Mouse (Mus musculus): ENCODE results near the gene Prnp. TPM values are rescaled to one million over a fixed set of nuclear protein-coding genes. Genes with fewer than 3 reads are reported as not detected.

Prnp gene
- polyA plus RNA-seq, 1 experiment from 2014 or later, result 19.3 TPM

DNA sequence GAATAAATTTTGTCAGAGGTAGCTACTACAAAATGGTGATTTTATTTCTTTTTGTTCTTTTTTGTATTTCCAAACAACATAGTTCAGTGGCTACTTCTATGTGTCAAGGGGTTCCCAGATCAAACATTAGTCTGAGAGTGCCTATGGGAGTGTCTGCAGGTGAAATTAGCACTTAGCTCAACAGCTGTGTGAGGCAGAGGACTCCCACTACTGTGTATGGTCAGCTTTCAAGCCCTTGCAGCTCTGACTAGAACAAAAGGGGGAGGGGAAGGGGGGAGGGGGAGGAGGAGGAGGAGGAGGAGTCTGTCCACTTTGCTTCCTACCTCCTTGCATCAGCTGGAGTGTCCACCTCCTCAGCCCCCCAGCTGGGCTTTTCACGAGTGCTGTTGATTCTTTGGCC lies 34.6 kb downstream of the Prnp start:
- no peak for DNase-seq (ENCODE audit: low spot score)
- no peaks in the 10 kb centered on the region for H3K27me3 ChIP-seq (ENCODE audit: low read depth, poor library complexity, severe bottlenecking)
- no peaks in the 10 kb centered on the region for H3K36me3 ChIP-seq
- H3K27ac ChIP-seq, result no peak overlapping the region
- no peak overlapping the region for H3K4me3 ChIP-seq
- WGBS, result 53% methylated on average over 1 of the region's 1 CpGs
- H3K9me3 ChIP-seq (replicated peaks), result no peaks in the 10 kb centered on the region
- no peaks in the 10 kb centered on the region for H3K4me1 ChIP-seq

DNA sequence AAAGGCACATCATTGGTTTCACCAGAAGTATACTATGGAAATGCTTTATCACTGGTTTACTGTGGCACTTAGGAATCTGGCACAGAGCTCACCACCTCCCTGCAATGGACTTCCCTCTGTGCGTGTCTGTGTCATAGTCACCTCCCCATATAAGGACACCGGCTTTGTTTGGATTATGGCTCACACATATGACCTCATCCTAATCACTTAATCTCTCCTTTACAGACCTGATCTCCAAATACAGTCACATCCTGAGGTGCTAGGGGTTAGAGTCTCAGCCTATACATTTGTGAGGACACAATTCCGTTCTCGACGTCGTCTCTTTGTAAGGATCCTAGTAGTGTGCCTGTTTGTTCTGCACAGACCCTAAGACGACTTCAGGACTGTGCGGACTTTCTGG lies 35.5 kb downstream of the Prnp start:
- 88% methylated on average over 8 of the region's 8 CpGs for WGBS
- H3K4me1 ChIP-seq, result peaks cover 3% of the 10 kb centered on the region; the same call in 1 of the 2 replicates
- no peak overlapping the region for H3K27ac ChIP-seq

DNA sequence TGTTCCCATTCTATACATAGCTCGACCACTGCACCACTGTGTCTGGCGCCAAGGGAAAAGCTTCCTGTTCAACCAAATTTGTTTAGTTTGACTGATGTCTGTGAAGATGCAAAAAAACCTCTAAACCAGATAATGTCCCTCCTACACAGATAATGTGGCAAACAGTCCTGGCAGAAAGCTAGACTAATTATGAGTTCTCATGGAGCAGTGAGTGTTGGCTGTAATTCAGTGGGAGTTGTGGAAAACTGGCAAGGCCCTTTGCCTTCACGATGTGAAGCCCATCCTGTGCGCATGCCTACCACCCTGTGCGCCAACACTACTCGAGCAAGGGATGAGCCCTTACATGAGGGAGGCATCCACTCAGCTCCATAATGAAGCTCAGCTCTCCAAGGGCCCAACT lies 36.0 kb downstream of the Prnp start:
- Histone ChIP-seq H3K27me3 (ENCODE audit: low read depth, poor library complexity, severe bottlenecking) (peaks cover 8% of the 10 kb centered on the region; the same call in 1 of the 2 replicates), H3K4me3 (no peak overlapping the region), H3K4me1 (peaks cover 8% of the 10 kb centered on the region; the same call in 1 of the 2 replicates), H3K36me3 (no peaks in the 10 kb centered on the region), H3K27ac (no peak overlapping the region), H3K9me3 (replicated peaks) (no peaks in the 10 kb centered on the region)
- WGBS, result 91% methylated on average over 6 of the region's 6 CpGs
- DNase-seq (ENCODE audit: low spot score), result no peak

More for the DNA sequence above, 35.5 kb downstream of the Prnp start:
- no peaks in the 10 kb centered on the region for H3K9me3 ChIP-seq (replicated peaks)
- H3K4me3 ChIP-seq, result no peak overlapping the region
- no peaks in the 10 kb centered on the region for H3K36me3 ChIP-seq
- 0 out of 2 replicates have a peak, but pooled peaks cover 3% of the 10 kb centered on the region for H3K27me3 ChIP-seq (ENCODE audit: low read depth, poor library complexity, severe bottlenecking)
- no peak for DNase-seq (ENCODE audit: low spot score)

DNA sequence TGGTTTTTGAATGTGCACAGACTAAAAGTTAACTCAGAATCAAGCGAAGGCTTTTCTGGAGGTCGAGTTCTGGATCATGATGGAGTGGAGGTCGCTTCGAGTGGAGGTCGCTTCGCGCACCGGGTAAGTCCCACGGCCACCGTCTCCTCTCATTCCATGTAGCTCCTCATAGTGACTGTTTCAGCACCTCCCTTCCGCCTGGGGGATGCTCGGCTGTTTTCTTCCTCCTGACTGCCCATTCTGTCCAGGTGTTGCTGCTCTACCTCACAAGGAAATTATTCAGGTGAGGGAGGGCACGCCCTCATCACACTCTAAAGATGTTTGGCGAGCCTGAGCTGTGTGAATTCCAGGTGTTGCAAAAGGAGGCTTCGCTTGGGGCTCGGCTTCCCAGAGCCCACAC lies 36.6 kb downstream of the Prnp start:
- Histone ChIP-seq H3K27me3 (ENCODE audit: low read depth, poor library complexity, severe bottlenecking) (peaks cover 11% of the 10 kb centered on the region), H3K36me3 (no peaks in the 10 kb centered on the region), H3K27ac (no peak overlapping the region), H3K4me3 (no peak overlapping the region), H3K9me3 (replicated peaks) (no peaks in the 10 kb centered on the region), H3K4me1 (peaks cover 10% of the 10 kb centered on the region; the same call in 1 of the 2 replicates)
- no peak for DNase-seq (ENCODE audit: low spot score)
- WGBS, result 84% methylated on average over 16 of the region's 16 CpGs

DNA sequence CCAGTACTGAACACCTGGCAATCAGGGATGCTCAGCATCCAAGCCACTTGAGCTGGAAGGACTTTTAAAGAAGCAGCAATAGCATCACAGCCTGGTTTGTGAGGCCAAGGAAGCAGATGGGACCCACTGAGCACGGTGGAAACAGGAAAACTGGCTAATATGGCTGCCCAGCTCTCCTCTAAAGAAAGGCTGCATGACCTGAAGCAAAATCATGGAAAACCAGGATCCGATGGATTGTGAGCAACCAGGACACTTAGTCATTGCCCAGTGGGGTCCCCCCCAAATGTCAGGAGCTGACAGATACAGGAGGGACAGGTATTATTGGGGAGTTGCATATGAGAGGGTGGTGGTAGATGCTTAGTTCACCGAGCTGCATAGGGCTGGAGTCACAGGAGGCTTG lies 38.4 kb downstream of the Prnp start:
- no peaks in the 10 kb centered on the region for H3K9me3 ChIP-seq (replicated peaks)
- H3K4me1 ChIP-seq, result peaks cover 16% of the 10 kb centered on the region
- H3K4me3 ChIP-seq, result no peak overlapping the region
- no peak for DNase-seq (ENCODE audit: low spot score)
- no peak overlapping the region for H3K27ac ChIP-seq
- H3K36me3 ChIP-seq, result no peaks in the 10 kb centered on the region
- WGBS, result 84% methylated on average over 3 of the region's 3 CpGs
- H3K27me3 ChIP-seq (ENCODE audit: low read depth, poor library complexity, severe bottlenecking), result peaks cover 30% of the 10 kb centered on the region

DNA sequence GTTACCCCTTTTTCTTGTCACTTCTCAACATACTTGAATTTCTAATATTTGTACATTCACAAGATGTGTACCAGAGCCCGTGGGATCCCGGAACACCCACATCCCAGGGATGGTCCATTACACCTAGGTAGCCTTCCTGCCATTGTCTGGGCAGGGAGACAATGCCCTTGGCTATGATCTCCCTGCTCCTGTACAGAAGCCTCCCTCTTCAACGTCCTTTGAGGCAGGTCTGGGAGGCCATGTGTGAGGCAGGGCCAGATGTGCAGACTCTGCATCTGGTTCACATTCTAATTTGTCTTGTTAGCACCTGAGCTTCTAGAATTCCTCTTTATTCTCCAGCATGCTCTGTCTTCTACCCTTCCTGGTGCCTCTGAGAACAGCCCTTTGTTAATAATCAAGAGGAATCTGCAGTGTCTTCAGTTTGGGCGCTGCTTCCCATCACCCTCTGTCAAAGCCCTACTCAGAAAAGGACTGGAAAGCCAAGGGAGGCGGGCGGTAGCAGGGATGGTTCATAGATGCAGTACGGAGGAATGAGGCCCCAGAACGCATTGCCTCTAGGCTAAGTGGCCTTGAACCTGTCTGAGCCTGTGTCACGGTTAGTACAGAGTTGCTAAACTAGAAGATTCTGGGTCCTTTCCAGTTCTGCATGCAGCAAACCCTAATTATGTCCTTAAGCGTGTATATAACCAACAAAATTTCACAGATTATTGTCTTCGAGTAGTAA lies 39.4 kb downstream of the Prnp start:
- Histone ChIP-seq H3K4me1 (peaks cover 23% of the 10 kb centered on the region), H3K36me3 (no peaks in the 10 kb centered on the region), H3K27ac (no peak overlapping the region), H3K4me3 (no peak overlapping the region), H3K27me3 (ENCODE audit: low read depth, poor library complexity, severe bottlenecking) (peaks cover 39% of the 10 kb centered on the region), H3K9me3 (replicated peaks) (no peaks in the 10 kb centered on the region)
- 77% methylated on average over 11 of the region's 11 CpGs for WGBS
- DNase-seq (ENCODE audit: low spot score), result no peak

DNA sequence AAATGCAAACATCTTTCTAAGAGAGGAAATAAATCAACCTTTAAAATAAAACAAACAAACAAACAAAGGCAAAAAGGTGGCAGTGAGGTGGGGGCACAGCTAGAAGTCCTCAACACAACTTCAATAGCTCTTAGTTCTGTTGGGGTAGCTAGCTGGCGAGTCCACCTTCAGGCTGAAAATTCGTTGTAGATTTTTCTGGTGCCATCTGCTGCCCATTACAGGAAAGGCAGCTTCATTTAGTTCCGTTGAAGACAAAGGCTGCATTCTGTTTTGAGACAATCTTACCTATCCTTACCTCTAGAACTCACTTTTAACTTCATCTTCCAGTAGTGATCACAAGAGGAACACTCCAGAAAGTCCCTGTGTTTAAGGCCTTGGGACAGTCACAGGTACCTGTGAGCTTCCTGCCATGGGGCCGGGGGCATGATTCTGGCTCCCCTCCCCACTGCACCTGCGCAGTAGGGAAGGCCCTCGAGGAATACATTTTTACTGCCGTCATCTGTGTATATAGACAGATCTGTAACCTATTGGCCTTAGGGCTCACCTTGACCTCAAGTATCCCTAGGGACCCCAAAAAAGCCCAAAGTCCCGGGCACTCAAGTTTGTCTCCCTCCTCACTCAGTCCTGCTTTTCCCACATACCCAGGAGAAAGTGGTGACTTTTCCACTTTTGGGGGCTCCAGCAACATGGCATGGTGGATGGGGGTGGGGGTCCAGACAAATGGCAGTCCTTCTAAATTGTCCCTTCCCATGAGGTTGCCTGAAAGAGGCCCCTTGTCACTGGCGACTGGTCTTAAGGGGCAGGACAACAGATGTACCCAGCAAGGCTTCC lies 40.3 kb downstream of the Prnp start:
- H3K36me3 ChIP-seq, result no peaks in the 10 kb centered on the region
- DNase-seq (ENCODE audit: low spot score), result no peak
- WGBS, result 53% methylated on average over 9 of the region's 9 CpGs
- no peaks in the 10 kb centered on the region for H3K9me3 ChIP-seq (replicated peaks)
- peaks cover 23% of the 10 kb centered on the region for H3K4me1 ChIP-seq
- peaks cover 48% of the 10 kb centered on the region for H3K27me3 ChIP-seq (ENCODE audit: low read depth, poor library complexity, severe bottlenecking)
- H3K4me3 ChIP-seq, result no peak overlapping the region
- 0 out of 2 replicates have a peak overlapping the region, but pooled peaks have one; percentile 17 for H3K27ac ChIP-seq

DNA sequence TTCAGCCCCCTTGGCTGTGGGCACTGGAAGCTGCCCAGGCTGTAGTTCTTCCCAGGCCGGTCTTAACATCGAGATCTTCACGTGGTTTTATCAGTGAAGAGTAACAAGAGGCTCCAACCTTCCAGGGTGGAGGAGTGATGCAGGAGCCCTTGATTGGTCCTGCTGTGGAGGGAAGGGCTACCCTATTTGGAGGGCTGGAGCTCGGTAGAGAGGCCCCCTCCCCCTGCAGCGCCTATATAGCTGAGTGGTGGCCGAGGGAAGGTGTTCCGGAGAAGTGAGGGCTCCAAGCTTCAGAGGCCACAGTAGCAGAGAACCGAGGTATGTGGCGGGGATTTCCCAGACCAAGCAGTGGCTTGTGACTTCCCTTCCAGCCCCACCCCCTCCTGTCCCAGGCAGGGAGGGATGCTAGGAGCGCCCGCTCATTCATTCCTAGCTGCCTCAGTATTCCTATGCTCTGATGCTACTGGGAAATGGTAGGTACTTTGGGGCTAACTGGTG lies 40.9 kb downstream of the Prnp start, which contains the start of gene Prnd:
Gene Prnd (plus strand): TSS at position 264 of the 498 bp plus-strand sequence.
- Histone ChIP-seq H3K36me3 (no peaks in the 10 kb centered on the region), H3K4me1 (peaks cover 23% of the 10 kb centered on the region), H3K9me3 (replicated peaks) (no peaks in the 10 kb centered on the region), H3K27me3 (ENCODE audit: low read depth, poor library complexity, severe bottlenecking) (peaks cover 50% of the 10 kb centered on the region), H3K27ac (0 out of 2 replicates have a peak within 1 kb of the TSS, but pooled peaks have one; percentile 17), H3K4me3 (0 out of 2 replicates have a peak within 1 kb of the TSS, but pooled peaks have one; percentile 7)
- no peak for DNase-seq (ENCODE audit: low spot score)
- 13% methylated on average over 11 of the region's 11 CpGs for WGBS

DNA sequence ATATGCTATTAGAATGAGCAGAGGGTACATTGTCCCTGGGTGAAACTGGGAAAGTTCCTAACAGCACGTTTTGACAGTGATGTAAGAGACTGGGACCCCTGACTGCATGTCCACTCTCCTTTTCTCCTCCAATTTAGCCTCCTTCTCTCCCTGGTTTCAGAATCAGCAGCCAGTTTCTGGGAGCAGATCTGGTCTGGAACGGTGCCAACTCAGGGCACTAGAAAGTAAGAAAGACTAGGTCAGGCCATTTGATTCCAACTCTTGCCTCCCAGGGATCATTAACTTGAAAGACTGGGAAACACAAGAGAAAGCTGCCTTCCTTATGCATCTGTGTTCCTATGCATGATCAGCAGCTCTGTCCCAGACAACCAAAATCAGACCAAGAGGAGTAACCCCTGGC lies 42.7 kb downstream of the Prnp start:
- 61% methylated on average over 2 of the region's 2 CpGs for WGBS
- H3K4me3 ChIP-seq, result no peak overlapping the region
- no peak overlapping the region for H3K27ac ChIP-seq
- H3K27me3 ChIP-seq (ENCODE audit: low read depth, poor library complexity, severe bottlenecking), result peaks cover 59% of the 10 kb centered on the region
- H3K4me1 ChIP-seq, result peaks cover 23% of the 10 kb centered on the region
- DNase-seq (ENCODE audit: low spot score), result no peak
- H3K36me3 ChIP-seq, result no peaks in the 10 kb centered on the region
- H3K9me3 ChIP-seq (replicated peaks), result no peaks in the 10 kb centered on the region

DNA sequence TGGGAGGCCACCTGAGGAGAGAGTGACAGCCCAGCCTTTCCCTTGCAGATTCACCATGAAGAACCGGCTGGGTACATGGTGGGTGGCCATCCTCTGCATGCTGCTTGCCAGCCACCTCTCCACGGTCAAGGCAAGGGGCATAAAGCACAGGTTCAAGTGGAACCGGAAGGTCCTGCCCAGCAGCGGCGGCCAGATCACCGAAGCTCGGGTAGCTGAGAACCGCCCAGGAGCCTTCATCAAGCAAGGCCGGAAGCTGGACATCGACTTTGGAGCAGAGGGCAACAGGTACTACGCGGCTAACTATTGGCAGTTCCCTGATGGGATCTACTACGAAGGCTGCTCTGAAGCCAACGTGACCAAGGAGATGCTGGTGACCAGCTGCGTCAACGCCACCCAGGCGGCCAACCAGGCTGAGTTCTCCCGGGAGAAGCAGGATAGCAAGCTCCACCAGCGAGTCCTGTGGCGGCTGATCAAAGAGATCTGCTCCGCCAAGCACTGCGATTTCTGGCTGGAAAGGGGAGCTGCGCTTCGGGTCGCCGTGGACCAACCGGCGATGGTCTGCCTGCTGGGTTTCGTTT lies 43.3 kb downstream of the Prnp start:
- Histone ChIP-seq H3K9me3 (replicated peaks) (no peaks in the 10 kb centered on the region), H3K4me1 (peaks cover 23% of the 10 kb centered on the region), H3K36me3 (no peaks in the 10 kb centered on the region), H3K27ac (no peak overlapping the region), H3K4me3 (peak overlapping the region; percentile 42), H3K27me3 (ENCODE audit: low read depth, poor library complexity, severe bottlenecking) (peaks cover 59% of the 10 kb centered on the region)
- 9% methylated on average over 29 of the region's 29 CpGs for WGBS
- peak; percentile 54 for DNase-seq (ENCODE audit: low spot score)

DNA sequence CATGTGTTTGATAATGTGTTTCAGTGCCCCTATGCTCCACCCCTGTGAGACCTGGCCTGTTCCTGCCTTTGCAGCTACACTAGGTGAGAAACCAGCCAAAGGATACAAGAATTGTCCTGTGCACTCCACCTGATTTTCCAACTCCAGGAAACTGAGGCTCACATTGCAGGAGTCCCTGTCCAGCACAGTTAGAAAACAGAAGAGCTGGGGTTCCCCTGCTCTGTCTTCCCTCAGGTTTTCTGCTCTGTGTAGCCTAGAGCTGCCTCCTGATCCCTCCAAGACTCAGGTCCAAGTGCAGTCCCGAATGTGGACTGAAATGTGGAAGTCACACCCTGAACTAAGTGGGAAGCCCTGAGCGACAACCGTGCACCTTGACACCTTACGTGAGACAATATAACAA lies 44.0 kb downstream of the Prnp start:
- peak overlapping the region; percentile 42; the same call in 1 of the 2 replicates for H3K4me3 ChIP-seq
- 88% methylated on average over 4 of the region's 4 CpGs for WGBS
- no peak overlapping the region for H3K27ac ChIP-seq
- no peaks in the 10 kb centered on the region for H3K36me3 ChIP-seq
- DNase-seq (ENCODE audit: low spot score), result no peak
- peaks cover 59% of the 10 kb centered on the region for H3K27me3 ChIP-seq (ENCODE audit: low read depth, poor library complexity, severe bottlenecking)
- peaks cover 23% of the 10 kb centered on the region for H3K4me1 ChIP-seq
- no peaks in the 10 kb centered on the region for H3K9me3 ChIP-seq (replicated peaks)

DNA sequence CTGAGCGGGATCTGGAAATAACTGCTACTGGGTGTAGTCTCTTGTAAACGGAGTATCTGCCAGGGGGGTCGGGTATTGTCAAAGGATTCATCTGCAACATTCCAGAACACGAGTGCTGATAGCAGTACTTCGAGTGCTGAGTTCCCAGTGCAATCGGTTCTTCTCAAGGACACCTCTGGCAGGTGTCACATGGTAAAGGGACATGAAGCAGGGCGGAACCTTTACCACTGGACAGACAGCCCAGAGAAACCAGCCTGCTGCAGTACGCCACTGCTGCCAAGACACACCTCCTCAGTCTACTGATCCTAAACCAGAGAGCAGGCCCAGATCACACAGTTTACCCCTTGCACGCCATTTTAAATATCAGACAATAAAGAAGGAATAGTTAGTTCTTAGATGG lies 45.1 kb downstream of the Prnp start:
- Histone ChIP-seq H3K27ac (no peak overlapping the region), H3K9me3 (replicated peaks) (no peaks in the 10 kb centered on the region), H3K4me3 (peak overlapping the region; percentile 41), H3K36me3 (no peaks in the 10 kb centered on the region), H3K27me3 (ENCODE audit: low read depth, poor library complexity, severe bottlenecking) (peaks cover 59% of the 10 kb centered on the region), H3K4me1 (peaks cover 23% of the 10 kb centered on the region)
- WGBS, result 66% methylated on average over 9 of the region's 9 CpGs
- DNase-seq (ENCODE audit: low spot score), result no peak

Measured in limb, embryonic 10.5 days (tissue).